10 mouse cellular contexts compared by ENCODE assay signal in the genomic region with DNA sequence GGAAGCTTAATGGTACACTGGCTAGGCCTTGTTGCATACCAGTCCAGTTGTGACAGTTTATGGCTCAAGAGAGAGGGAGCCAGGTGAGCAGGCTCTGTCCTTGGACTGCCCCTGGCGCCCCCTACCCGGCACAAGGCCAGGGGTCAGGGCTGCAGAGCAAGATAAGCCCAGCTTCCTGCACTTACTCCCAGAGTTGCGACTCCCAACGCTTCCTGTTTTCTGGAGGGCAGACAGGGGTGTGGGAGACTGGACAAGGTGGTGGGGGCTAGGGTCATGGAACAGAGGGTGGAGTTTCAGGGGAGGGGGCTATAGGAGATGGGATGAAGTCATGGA. TPM values are rescaled to one million over a fixed set of nuclear protein-coding genes. Genes with fewer than 3 reads are reported as not detected.
DNase-seq lines count a peak whose midpoint lies in the region; ATAC-seq and TF ChIP-seq lines count a peak whose summit lies in the region.
"Had no signal": no experiment of that assay in that cellular context is flagged by ENCODE, and none has a peak within 500 bp of the region (broad histone marks: within the 10 kb centered on the region; RNA-seq: fewer than 3 reads in every experiment).

No protein-coding gene starts in this region.

- H3K27me3 ChIP-seq in embryonic facial prominence, embryonic 12.5 days = peaks cover 3% of the 10 kb centered on the region; the same call in 1 of the 2 replicates
- H3K27me3 ChIP-seq in kidney, adult 2 months (replicated peaks; ENCODE audit: control insufficient read depth, insufficient read depth, low read length) = no peaks in the 10 kb centered on the region
- no peaks in the 10 kb centered on the region for H3K27me3 ChIP-seq in liver, postnatal 0 days (ENCODE audit: insufficient read depth, low read length)
- H3K27me3 ChIP-seq in forebrain, embryonic 16.5 days (replicated peaks; ENCODE audit: control insufficient read depth, insufficient read depth, low read length) = no peaks in the 10 kb centered on the region

- no peak for TF ChIP-seq POLR2A in kidney, adult 2 months (IDR thresholded peaks at IDR 0.05; ENCODE audit: low read depth, low read length)

- ATAC-seq in embryonic facial prominence, embryonic 12.5 days (ENCODE audit: insufficient number of reproducible peaks, insufficient read depth, low FRiP score, low TSS enrichment) = no peak; the same call in 1 of the 2 replicates
- 0 out of 2 replicates have a peak, but pooled peaks have one; percentile 19 for ATAC-seq in liver, postnatal 0 days
- ATAC-seq in forebrain, embryonic 16.5 days = no peak
- ATAC-seq: forebrain, postnatal 0 days had no signal

- H3K4me1 ChIP-seq in embryonic facial prominence, embryonic 12.5 days = peaks cover 4% of the 10 kb centered on the region
- peaks cover 4% of the 10 kb centered on the region; the same call in 1 of the 2 replicates for H3K4me1 ChIP-seq in kidney, adult 2 months (ENCODE audit: control insufficient read depth, insufficient read depth, low read length)
- 0 out of 2 replicates have a peak, but pooled peaks cover 4% of the 10 kb centered on the region for H3K4me1 ChIP-seq in liver, postnatal 0 days (ENCODE audit: insufficient read depth)
- H3K4me1 ChIP-seq in forebrain, embryonic 16.5 days (replicated peaks; ENCODE audit: control insufficient read depth, insufficient read depth, low read length) = no peaks in the 10 kb centered on the region

- no peak for TF ChIP-seq CTCF in gastrocnemius, adult 2 months (IDR thresholded peaks at IDR 0.05)
- no peak for TF ChIP-seq CTCF in kidney, adult 2 months (conservative IDR thresholded peaks at IDR 0.05; ENCODE audit: insufficient read depth, insufficient read length, low read depth, low read length)
- TF ChIP-seq CTCF in liver, postnatal 0 days (IDR thresholded peaks at IDR 0.05; ENCODE audit: low read depth) = no peak

- no peak overlapping the region for H3K4me2 ChIP-seq in embryonic facial prominence, embryonic 12.5 days (replicated peaks)
- no peak overlapping the region for H3K4me2 ChIP-seq in liver, postnatal 0 days (ENCODE audit: low read depth, low read length)
- no peak overlapping the region for H3K4me2 ChIP-seq in forebrain, embryonic 16.5 days (ENCODE audit: low read length)

- no peaks in the 10 kb centered on the region for H3K9me3 ChIP-seq in embryonic facial prominence, embryonic 12.5 days
- H3K9me3 ChIP-seq in liver, postnatal 0 days (ENCODE audit: low read length) = no peaks in the 10 kb centered on the region
- H3K9me3 ChIP-seq in forebrain, embryonic 16.5 days (ENCODE audit: control insufficient read depth, low read length) = no peaks in the 10 kb centered on the region

- H3K36me3 ChIP-seq in embryonic facial prominence, embryonic 12.5 days = no peaks in the 10 kb centered on the region
- H3K36me3 ChIP-seq in kidney, adult 2 months (ENCODE audit: control insufficient read depth, insufficient read depth, low read length) = no peaks in the 10 kb centered on the region
- no peaks in the 10 kb centered on the region for H3K36me3 ChIP-seq in liver, postnatal 0 days (replicated peaks; ENCODE audit: insufficient read depth, low read length)
- no peaks in the 10 kb centered on the region for H3K36me3 ChIP-seq in forebrain, embryonic 16.5 days (ENCODE audit: control insufficient read depth, insufficient read depth)

- H3K27ac ChIP-seq in gastrocnemius, adult 2 months = peak overlapping the region; percentile 85
- peak overlapping the region; percentile 46; the same call in 1 of the 2 replicates for H3K27ac ChIP-seq in embryonic facial prominence, embryonic 12.5 days
- H3K27ac ChIP-seq in kidney, adult 2 months (ENCODE audit: insufficient read depth, low read depth, low read length) = peak overlapping the region; percentile 84
- peak overlapping the region; percentile 18; the same call in 1 of the 2 replicates for H3K27ac ChIP-seq in liver, postnatal 0 days (ENCODE audit: low read depth)
- H3K27ac ChIP-seq in forebrain, embryonic 16.5 days (ENCODE audit: low read length) = no peak overlapping the region

- H3K4me3 ChIP-seq in gastrocnemius, adult 2 months = no peak overlapping the region
- no peak overlapping the region for H3K4me3 ChIP-seq in embryonic facial prominence, embryonic 12.5 days
- no peak overlapping the region for H3K4me3 ChIP-seq in kidney, adult 2 months (ENCODE audit: insufficient read depth, low read depth, low read length)
- no peak overlapping the region for H3K4me3 ChIP-seq in liver, postnatal 0 days (ENCODE audit: low read depth, low read length)
- no peak overlapping the region for H3K4me3 ChIP-seq in forebrain, embryonic 16.5 days (replicated peaks; ENCODE audit: low read length)

- TF ChIP-seq EP300 in liver, postnatal 0 days (IDR thresholded peaks at IDR 0.05; ENCODE audit: low read depth) = no peak

- peak; percentile 65 for DNase-seq in gastrocnemius, adult 2 months
- no peak for DNase-seq in gastrocnemius, postnatal 14 days
- DNase-seq in kidney, adult 2 months = peak; percentile 88
- no peak for DNase-seq in liver, postnatal 0 days
- no peak for DNase-seq in spleen, postnatal 36 days (ENCODE audit: low spot score in 2 of 2)
- no peak for DNase-seq in adipocyte (ENCODE audit: low spot score)
- DNase-seq: forebrain, postnatal 0 days had no signal

- WGBS in embryonic facial prominence, embryonic 12.5 days = 18% methylated on average over 4 of the region's 4 CpGs
- 36% methylated on average over 4 of the region's 4 CpGs for WGBS in kidney, adult 2 months
- 19% methylated on average over 4 of the region's 4 CpGs for WGBS in liver, postnatal 0 days (ENCODE audit: insufficient replicate concordance)
- WGBS in forebrain, embryonic 16.5 days = 38% methylated on average over 4 of the region's 4 CpGs

- no peak overlapping the region for H3K9ac ChIP-seq in embryonic facial prominence, embryonic 12.5 days
- no peak overlapping the region for H3K9ac ChIP-seq in liver, postnatal 0 days (replicated peaks)
- H3K9ac ChIP-seq in forebrain, embryonic 16.5 days (replicated peaks; ENCODE audit: low read depth, low read length) = no peak overlapping the region
- H3K9ac ChIP-seq: forebrain, postnatal 0 days had no signal

- intact Hi-C loops in gastrocnemius, adult 2 months (cut with DNase I) = no loop called here
- intact Hi-C loops in gastrocnemius, postnatal 14 days (cut with DNase I; ENCODE audit: low total_unique reads) = no loop called here

RNA-seq across cellular contexts. Expression of a gene that starts 6.4 kb away (rescaled TPM):
- not detected for total RNA-seq in gastrocnemius, adult 2 months (2021)
- total RNA-seq in gastrocnemius, postnatal 14 days (2021) = not detected
- polyA plus RNA-seq in embryonic facial prominence, embryonic 12.5 days (2016; fragmentation: Nextera tagmentation; extraction: Ambion mirVana) = 0.32 TPM in 1 of 2 replicates, not detected in the other
- 0.11 TPM in 1 of 2 replicates, not detected in the other for polyA plus RNA-seq in kidney, adult 2 months (2012; rRNA removed)
- polyA plus RNA-seq in liver, postnatal 0 days (2015; fragmentation: Nextera tagmentation; extraction: Ambion mirVana) = not detected in 2 replicates
- polyA plus RNA-seq in forebrain, embryonic 16.5 days (2015; fragmentation: Nextera tagmentation; extraction: Ambion mirVana) = 0.49 TPM in 1 of 2 replicates, not detected in the other
- total RNA-seq: forebrain, postnatal 0 days had no signal
- polyA plus RNA-seq: forebrain, postnatal 0 days had no signal

RNA-seq across cellular contexts. Expression of a gene that starts 8.2 kb away (rescaled TPM):
- total RNA-seq in gastrocnemius, adult 2 months (2021) = 10 to 100 TPM; 10.4 to 15.3 TPM
- total RNA-seq in gastrocnemius, postnatal 14 days (2021) = 10 to 100 TPM; 27.3 to 28.0 TPM
- 38.5 and 43.7 TPM in 2 replicates for polyA plus RNA-seq in embryonic facial prominence, embryonic 12.5 days (2016; fragmentation: Nextera tagmentation; extraction: Ambion mirVana)
- 53.9 and 59.0 TPM in 2 replicates for polyA plus RNA-seq in kidney, adult 2 months (2012; rRNA removed)
- 11.4 and 12.2 TPM in 2 replicates for polyA plus RNA-seq in liver, postnatal 0 days (2015; fragmentation: Nextera tagmentation; extraction: Ambion mirVana)
- polyA plus RNA-seq in forebrain, embryonic 16.5 days (2015; fragmentation: Nextera tagmentation; extraction: Ambion mirVana) = 13.8 and 15.3 TPM in 2 replicates

RNA-seq across cellular contexts. Expression of a gene that starts 16.8 kb away (rescaled TPM):
- total RNA-seq in gastrocnemius, adult 2 months (2021) = 1 to 10 TPM; 6.9 to 7.6 TPM
- 1 to 10 TPM; 4.2 to 6.0 TPM for total RNA-seq in gastrocnemius, postnatal 14 days (2021)
- 29.5 and 31.0 TPM in 2 replicates for polyA plus RNA-seq in embryonic facial prominence, embryonic 12.5 days (2016; fragmentation: Nextera tagmentation; extraction: Ambion mirVana)
- polyA plus RNA-seq in kidney, adult 2 months (2012; rRNA removed) = 19.2 and 19.5 TPM in 2 replicates
- polyA plus RNA-seq in liver, postnatal 0 days (2015; fragmentation: Nextera tagmentation; extraction: Ambion mirVana) = 3.8 and 4.4 TPM in 2 replicates
- 58.3 and 60.5 TPM in 2 replicates for polyA plus RNA-seq in forebrain, embryonic 16.5 days (2015; fragmentation: Nextera tagmentation; extraction: Ambion mirVana)

RNA-seq across cellular contexts. Expression of a gene that starts 30.5 kb away (rescaled TPM):
- 1 to 10 TPM; 2.7 to 2.8 TPM for total RNA-seq in gastrocnemius, adult 2 months (2021)
- 1 to 10 TPM; 5.1 to 6.5 TPM for total RNA-seq in gastrocnemius, postnatal 14 days (2021)
- 74.9 and 81.9 TPM in 2 replicates for polyA plus RNA-seq in embryonic facial prominence, embryonic 12.5 days (2016; fragmentation: Nextera tagmentation; extraction: Ambion mirVana)
- 21.5 and 24.0 TPM in 2 replicates for polyA plus RNA-seq in kidney, adult 2 months (2012; rRNA removed)
- polyA plus RNA-seq in liver, postnatal 0 days (2015; fragmentation: Nextera tagmentation; extraction: Ambion mirVana) = 18.6 and 20.5 TPM in 2 replicates
- polyA plus RNA-seq in forebrain, embryonic 16.5 days (2015; fragmentation: Nextera tagmentation; extraction: Ambion mirVana) = 61.2 and 63.3 TPM in 2 replicates

RNA-seq across cellular contexts. Expression of a gene that starts 35.0 kb away (rescaled TPM):
- not detected for total RNA-seq in gastrocnemius, adult 2 months (2021)
- not detected for total RNA-seq in gastrocnemius, postnatal 14 days (2021)
- not detected in 2 replicates for polyA plus RNA-seq in embryonic facial prominence, embryonic 12.5 days (2016; fragmentation: Nextera tagmentation; extraction: Ambion mirVana)
- not detected in 2 replicates for polyA plus RNA-seq in kidney, adult 2 months (2012; rRNA removed)
- polyA plus RNA-seq in liver, postnatal 0 days (2015; fragmentation: Nextera tagmentation; extraction: Ambion mirVana) = not detected in 2 replicates
- polyA plus RNA-seq in forebrain, embryonic 16.5 days (2015; fragmentation: Nextera tagmentation; extraction: Ambion mirVana) = not detected in 2 replicates
- total RNA-seq: forebrain, postnatal 0 days had no signal
- polyA plus RNA-seq: forebrain, postnatal 0 days; limb, embryonic 14.5 days had no signal

Comparison
In these comparisons a context has a peak if more than half of its experiments do, and no peak if none do; other contexts are left out.
1. DNase-seq: peak in gastrocnemius, adult 2 months (single experiment) and kidney, adult 2 months (single experiment); none in gastrocnemius, postnatal 14 days (single experiment), liver, postnatal 0 days (single experiment), spleen, postnatal 36 days (0 of 2) and adipocyte (single experiment).